Mouse (Mus musculus): ENCODE data around the gene Ank.
"Not testable (repeated sequence)": the region's sequence is repeated elsewhere in the genome, so short reads cannot be mapped to it uniquely, and the experiment has no call there.

Gene Ank

GRCm38 (mm10) chr15:27466131-27467080 lies at the start of gene Ank:
Ank (plus strand) TSS chr15:27466677.
- peak; percentile 66 for DNase-seq

- DNase-seq: no peak
These were observed 47.7 kb upstream of the Ank start for GRCm38 (mm10) chr15:27418566-27419331.

GRCm38 (mm10) chr15:27421531-27421930 lies 44.9 kb upstream of the Ank start:
- no peak for DNase-seq

GRCm38 (mm10) chr15:27427581-27427980 lies 38.9 kb upstream of the Ank start:
- DNase-seq: no peak

GRCm38 (mm10) chr15:27430241-27430640 lies 36.2 kb upstream of the Ank start:
- no peak for DNase-seq

- DNase-seq: no peak
These were observed 33.4 kb upstream of the Ank start for GRCm38 (mm10) chr15:27432851-27433615.

GRCm38 (mm10) chr15:27435409-27435808 lies 31.1 kb upstream of the Ank start:
- DNase-seq: no peak

GRCm38 (mm10) chr15:27436194-27436593 lies 30.3 kb upstream of the Ank start:
- DNase-seq: no peak

GRCm38 (mm10) chr15:27441053-27441452 lies 25.4 kb upstream of the Ank start:
- no peak for DNase-seq

- no peak for DNase-seq
These were observed 24.9 kb upstream of the Ank start for GRCm38 (mm10) chr15:27441529-27441928.

- DNase-seq: no peak
These were observed 24.5 kb upstream of the Ank start for GRCm38 (mm10) chr15:27441951-27442350.

GRCm38 (mm10) chr15:27444772-27445347 lies 21.6 kb upstream of the Ank start:
- DNase-seq: peak; percentile 13

- no peak for DNase-seq
These were observed 15.8 kb upstream of the Ank start for GRCm38 (mm10) chr15:27450689-27451088.

- DNase-seq: no peak
These were observed 14.7 kb upstream of the Ank start for GRCm38 (mm10) chr15:27451760-27452159.

GRCm38 (mm10) chr15:27452496-27452895 lies 14.0 kb upstream of the Ank start:
- no peak for DNase-seq

GRCm38 (mm10) chr15:27457001-27457400 lies 9.5 kb upstream of the Ank start:
- DNase-seq: no peak

GRCm38 (mm10) chr15:27459781-27460180 lies 6.7 kb upstream of the Ank start:
- DNase-seq: not testable (repeated sequence)

GRCm38 (mm10) chr15:27461336-27462245 lies 4.9 kb upstream of the Ank start:
- no peak for DNase-seq

GRCm38 (mm10) chr15:27463876-27464275 lies 2.6 kb upstream of the Ank start:
- DNase-seq: no peak

GRCm38 (mm10) chr15:27465391-27466005 lies 979 bp upstream of the Ank start:
- DNase-seq: no peak

GRCm38 (mm10) chr15:27467081-27467491 lies 609 bp downstream of the Ank start:
- DNase-seq: no peak

Measured in kidney, adult 11 months (tissue).